Mouse (Mus musculus) erythroid progenitor cell, adult 5-6 weeks (primary cell): ENCODE measurements around the gene Izumo4. TPM values are rescaled to one million over a fixed set of nuclear protein-coding genes. Genes with fewer than 3 reads are reported as not detected.

Experiments used
- ATAC-seq: replicated peaks from 2 replicates; pipeline ENCODE4 v1.8.0; 2016; ENCODE audit warnings: moderate number of reproducible peaks, mild to moderate bottlenecking, moderate TSS enrichment, inconsistent platforms; ENCODE audit not compliant: poor library complexity, low FRiP score, severe bottlenecking
- total RNA-seq, 2 experiments: library from RNA; stranded (forward) in 1 of 2; stranded (reverse) in 1 of 2; fragments of 150-400 nt in 1 of 2; fragments of 186-747, 209-891 nt in 1 of 2; gene quantifications; 2 replicates each; pipeline versions ENCODE4 v1.2.3 to v1.2.4; 2015 to 2017; ENCODE audit warnings: low replicate concordance in 2 of 2

Gene Izumo4
- total RNA-seq, 2 experiments from 2014 or later = 3.8 to 21.4 TPM

DNA sequence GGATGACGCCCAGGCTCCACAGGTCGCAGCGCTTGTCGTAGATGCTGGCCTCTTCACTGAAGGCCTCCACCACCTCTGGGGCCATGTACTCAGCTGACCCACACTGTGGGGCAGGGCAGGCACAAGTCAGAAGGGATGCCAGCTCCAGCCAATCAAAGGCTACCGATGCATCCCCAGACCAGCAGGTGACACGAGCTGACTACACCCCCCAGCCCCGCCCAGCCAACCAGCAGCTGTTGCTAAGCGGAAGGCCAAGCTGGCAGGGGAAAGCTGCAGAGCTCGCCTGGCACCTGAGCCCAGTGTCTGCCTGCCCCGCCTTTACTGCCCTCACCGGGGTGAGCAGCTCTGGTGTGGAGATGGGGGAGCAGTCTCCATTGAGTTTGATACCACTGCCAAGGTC is 33.4 kb upstream of the Izumo4 start:
- ATAC-seq = no peak

DNA sequence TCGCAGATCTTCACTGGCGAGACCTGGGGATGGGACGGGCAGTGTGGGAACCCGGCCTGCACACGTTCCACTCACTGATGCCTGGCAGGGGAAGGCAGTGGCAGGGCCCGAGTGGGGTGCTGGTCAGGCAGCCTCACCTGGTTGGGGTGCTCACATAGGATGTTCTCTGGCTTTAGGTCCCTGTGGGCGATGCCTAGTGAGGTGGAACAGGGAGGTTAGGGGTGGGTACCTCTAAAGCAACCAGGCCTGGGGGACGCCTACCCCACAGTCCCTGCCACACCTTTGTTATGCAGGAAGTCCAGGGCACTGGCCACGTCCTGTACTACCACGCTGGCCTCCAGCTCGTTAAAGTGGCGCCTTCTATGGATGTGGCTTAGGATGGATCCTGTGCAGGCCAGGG is 33.0 kb upstream of the Izumo4 start:
- ATAC-seq = no peak

DNA sequence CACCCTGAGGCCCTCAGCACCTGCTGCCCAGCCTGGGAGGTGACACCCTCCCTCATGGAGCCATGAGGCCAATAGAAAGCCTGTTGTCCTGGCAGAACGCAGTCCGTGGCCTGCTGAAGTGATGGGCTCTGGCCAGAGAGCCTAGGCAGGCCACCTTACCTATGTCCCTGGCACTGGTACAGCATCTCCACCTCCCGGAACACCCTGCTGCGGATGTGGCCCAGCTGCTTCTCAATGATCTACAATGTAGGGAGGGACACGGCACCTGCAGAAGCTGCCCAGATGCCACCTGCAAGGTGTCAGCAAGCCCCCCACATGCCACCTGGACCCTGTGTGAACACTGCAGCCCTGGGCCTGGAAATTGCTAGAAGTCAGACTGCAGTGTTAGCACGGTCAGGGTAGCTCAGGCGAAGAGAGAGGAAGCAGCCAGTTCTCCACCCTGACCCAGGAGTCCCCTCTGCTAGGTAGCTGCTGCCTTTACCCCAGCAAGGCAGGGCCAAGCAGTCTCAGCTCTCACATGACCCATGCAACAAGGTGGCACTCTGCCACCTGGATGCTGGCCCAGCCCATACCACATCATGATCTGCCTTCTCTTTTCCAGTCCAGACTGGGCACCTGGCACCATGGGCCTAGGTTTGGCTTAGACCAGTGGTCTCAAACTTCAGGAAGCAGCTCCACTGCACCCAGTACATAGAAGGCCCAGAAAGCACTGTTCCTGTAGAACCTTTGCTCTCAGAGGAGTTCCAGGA is 32.1 kb upstream of the Izumo4 start:
- ATAC-seq = no peak

DNA sequence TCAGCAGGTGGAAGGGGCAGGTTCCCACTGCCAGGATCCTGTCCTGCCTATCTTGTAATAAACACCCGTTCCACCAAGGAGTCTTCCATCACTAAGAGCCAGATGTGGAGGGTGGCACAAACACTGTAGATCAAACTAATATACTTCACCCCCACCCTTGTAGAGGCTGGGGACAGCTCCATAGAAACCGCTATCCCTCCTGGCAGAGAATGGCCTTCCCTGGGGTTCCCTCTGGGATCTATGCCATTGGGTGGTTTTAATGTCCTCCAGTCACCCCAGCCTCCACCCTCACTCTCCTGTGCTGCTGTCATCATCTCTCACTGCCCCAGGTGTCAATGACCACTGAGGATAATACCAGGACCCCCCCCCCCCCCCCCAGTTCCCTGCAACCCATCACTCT is 31.5 kb upstream of the Izumo4 start:
- ATAC-seq = no peak

DNA sequence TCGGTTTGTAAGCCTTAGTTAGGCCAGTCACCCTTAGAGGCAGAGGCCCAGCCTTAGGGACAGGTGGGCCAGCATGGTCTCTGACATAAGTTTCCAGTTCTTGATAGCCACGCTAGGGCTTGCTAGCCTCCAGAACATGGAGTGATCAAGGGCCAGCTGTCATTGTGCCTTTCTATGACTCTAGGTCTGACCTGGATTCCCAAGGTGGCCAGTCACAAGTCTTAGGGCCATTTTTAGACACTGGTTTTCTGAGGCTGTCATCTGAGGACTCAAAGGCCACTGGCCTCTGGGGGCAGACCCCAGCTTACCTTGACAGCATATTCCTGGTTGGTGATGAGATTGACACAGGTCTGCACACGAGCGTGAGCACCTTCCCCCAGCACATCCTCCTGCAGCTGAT is 30.7 kb upstream of the Izumo4 start:
- ATAC-seq = no peak

DNA sequence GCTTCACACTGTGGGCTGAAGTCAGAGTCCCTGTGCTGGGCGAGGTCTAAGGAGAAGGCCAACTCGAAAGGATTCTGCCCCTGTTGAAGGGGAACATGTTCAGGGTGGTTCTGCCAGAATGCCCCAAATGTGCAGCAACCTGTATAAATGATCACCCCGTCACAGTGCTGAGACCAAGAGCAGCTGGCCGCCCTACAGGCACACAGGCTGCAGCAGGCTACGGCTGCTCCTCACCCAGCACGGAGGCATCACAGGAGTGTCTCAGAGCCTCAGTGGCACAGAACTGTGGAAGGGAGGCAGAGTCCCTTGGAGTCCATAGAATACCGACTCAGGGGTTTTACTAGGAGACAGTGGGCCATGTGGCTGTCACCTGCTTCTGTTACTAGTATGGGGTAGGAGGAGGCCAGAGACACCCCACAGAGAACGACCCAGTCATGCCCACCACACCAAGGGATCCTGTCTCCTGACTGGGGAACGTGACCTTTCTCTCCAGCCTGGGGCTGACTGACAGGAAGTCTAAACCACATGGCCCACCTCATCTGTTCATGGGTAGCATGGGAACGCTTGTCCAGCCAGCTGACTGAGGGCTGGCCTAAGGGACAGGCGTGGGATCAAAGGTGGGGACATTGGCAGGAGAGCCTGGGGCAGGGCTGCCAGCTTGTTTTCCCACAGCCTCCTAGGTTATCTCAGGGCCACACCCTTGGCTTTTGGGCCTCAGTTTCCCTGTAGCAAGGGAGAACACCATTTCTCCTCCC is 29.9 kb upstream of the Izumo4 start:
- no peak for ATAC-seq

DNA sequence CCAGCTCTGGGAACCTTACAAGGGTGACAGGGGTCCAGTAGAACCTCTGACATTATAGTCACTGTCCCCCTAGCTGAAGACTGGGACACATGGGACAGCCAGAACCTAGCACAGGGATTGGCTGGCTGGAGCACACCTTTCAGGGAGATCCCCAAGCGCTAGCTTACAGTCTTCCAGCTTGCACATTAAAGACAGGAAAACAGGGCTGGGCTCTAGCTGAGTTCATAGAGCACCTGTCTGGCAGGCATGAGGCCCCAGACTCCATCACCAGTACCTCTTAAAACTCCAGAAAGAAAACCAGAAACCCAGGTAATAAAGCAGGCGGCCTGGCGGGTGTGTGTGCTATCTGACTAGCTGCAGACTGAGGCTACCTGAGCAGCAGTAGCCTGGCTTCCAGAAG is 28.3 kb upstream of the Izumo4 start:
- ATAC-seq = no peak

DNA sequence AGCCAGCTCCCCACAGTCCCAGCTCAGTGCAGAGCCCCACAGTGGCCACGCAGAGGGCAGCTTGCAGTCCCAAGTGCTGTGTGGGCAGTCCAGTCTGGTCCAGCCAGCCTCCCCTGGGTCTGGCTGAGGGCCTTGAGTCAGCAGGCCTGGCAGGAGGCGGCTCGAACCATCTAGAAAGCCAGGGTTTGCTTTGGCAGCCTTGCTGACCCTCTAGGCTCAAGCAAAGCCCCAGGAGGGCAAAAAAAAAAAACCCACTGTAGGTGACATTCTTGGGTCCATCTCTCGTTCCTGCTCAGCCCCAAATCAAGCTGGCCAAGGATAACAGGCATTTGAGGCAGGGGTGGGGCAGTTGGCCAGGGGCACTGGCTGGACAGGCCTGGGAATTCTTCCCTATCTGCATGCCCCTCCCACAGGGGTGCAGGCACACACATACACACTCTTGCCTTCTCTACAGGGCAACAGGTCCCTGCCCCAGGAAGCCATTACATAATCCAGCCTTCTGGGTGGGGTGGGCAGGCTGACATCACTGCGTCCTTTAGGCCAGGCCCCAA is 27.7 kb upstream of the Izumo4 start:
- no peak for ATAC-seq

DNA sequence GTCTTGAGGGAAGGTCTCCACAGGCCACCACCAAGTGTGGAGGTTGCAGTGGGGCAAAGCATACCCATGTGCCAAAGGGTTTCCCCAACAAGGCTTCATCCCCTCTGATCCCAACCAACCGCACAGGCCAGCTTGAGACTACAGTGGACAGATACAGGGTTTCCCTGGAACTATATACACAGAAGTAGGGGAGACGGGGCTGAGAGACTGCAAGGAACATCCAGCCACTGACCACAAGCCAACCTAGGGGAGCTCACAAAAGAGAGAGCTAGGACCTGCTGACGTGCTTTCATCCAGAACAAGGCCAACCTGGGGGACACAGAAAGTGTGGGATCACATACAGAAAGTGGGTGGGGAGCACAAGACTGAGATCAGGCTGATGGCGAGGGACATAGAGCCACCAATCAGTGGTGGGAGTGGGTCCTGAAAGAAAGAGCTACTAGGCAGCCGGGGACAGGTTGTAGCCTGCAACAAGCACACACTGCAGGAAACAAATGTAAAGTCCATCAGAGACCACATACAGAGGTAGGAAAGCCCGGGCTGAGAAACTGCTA is 27.1 kb upstream of the Izumo4 start:
- no peak for ATAC-seq

DNA sequence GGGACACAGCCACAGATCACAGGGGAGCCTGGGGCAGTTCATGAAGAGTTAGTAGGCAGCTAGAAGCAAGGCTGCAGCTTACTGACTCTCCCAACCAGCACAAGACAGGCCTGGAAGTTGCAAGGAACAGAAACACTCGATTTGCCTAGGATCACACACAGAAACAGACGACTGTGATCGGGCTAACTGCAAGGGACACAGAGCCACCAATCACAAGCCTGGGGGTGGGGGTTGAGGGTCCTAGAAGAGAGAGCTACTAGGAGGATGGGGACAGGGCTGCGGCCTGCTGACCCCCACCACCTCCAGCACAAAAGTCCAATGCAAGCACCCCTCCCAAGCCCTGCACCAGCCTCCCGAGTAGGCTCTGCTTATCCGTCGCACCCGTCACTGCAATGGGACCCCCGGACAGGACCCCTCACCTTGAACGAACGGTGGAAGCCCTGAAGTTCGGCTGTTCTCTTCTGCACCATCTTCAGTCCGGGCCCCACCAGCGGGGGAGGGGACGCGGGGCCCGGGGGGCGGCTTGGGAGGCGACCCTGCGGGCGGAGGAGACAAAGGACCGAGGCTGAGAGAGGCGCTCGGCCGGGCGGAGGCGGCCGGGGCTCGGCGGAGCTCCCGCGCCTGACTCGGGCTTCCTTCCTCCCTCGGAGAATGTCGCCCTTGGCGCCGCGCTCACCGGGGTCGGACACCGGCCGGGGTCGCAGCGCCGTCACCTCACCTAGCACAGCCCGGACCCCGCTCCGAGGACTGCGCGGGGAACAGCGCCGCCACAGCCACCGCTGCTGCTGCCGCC is 26.4 kb upstream of the Izumo4 start:
- no peak for ATAC-seq

DNA sequence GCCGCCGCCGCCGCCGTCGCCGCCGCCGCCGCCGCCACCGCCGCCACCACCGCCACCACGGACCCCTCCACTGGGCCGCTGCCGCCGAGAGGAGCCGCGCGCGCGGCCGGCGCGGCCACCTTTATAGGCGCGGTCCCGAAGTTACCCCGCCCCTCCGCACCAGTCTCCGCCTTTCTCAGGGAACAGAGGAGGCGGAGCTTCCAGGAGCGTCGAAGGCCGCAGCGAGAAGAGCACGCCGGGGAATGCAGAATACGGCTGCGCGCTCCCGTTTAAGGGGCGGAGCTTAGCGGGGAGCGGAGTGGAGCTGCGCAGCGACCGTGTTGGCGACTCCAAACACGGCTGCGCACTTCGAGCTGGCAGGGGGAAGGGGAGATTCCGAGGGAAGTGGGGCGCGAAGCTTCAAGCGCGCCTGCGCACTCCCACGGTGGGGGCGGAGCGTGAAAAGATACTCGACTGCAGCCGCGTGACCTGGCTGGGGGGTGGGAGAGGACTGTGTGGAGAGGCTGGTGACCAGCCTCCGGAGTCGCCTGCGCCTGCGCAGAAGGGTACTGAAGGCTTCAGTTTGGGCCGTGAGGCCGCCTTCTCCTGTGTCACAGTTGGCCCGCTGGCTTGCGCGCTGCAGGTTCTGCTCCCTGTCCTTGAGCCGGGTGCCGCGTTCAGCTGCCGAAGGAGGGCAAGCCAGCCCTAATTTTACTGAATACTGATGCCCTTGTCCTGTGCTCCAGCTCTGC is 25.6 kb upstream of the Izumo4 start:
- ATAC-seq = peak; percentile 61

DNA sequence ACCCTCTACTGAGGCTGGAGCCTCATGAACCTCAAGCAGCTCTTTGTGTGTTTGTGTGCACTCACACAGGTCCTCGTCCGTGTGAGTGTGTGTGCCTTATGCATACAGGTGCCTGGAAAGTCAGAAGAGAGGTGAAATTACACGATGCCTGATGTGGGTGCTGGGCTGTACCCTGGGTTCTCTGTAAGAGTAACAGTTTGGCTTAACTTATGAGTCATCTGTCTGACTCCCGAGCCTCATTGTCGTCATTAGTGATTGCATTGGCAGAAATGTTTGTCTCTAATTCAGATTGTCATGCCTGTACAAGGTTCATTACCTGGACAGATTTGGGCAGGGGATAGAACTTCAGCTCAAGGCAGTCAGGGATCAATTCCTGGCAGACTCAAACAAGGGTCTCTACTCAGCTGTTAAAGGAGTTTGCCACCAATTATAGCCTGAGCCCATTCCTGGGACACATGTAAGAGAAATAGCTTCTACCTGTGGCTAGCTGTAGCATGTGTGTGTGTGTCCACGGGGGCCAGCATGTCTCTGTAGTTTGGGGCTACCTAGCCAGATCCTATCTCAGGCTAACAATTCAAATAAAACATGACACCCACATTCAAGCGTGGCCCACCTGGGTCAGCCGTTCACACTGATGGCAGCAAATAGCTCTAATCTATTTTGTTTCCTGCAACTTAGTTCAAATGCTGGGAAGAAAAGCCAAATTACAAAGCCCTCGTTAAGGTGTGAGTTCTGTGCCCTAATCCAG is 24.7 kb upstream of the Izumo4 start:
- ATAC-seq = 0 out of 2 replicates have a peak, but pooled peaks have one; percentile 2

DNA sequence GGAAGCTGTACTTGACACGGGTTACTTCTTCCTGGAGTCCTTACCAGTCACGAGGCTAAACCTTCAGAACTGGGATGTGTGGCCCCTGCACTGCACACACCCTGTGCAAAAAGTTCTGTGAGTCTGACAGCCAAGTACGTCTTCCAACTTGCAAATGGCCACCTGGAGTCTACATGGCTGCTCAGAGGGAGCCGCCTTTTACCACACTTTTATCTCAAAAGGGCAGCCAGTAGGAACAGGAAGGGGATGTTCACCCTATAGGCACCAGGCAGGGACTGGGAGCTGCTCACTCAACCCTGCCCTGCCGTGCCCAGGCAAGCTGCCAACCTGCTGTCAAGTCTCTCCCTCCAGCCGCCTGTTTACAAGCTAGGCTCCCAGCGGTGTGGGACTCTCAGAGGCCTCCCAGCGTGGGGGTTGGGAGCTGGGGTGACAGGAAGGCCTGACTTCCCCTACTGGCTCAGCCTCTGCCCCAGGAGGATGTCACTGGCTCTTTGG is 24.0 kb upstream of the Izumo4 start, which contains the start of gene Mknk2:
Gene Mknk2 (minus strand): TSS at position 171 of the 495 bp plus-strand sequence.
- ATAC-seq = peak; percentile 66

DNA sequence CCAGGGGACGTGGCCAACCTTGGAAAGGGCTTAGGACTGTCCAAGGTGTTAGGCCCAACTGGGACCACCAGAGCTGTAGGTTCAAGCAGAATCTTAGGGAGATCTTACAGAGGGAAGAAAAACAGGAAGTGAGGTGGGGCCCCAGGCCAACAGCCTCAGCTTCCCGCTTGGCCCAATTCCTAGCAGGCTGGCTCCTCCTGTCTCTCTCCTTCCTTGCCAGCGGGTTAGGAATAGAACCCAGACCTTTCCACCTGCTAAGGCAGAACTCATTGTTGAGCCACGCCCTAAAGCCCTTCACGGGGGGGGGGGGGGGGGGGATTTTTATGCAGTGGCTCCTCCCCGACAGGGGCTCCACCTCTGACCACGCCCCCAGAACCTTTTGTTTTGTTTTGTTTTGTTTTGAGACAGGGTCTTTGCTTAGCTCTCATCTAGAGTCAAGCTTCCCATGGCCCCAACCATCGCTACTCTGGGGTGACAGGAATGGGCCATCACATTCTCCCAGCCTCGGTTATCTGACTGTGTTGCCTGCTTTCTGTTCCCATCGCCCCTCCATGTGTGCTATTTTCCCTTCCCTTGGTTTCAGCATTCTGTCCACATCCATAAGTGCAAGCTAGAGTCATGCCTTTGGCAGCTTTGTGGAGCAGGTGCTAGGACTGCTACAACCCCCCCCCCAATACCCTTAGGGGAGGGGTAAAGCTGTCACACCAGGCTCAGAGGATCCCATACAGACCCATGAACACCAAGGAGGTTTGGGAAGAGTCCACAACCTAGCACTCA is 23.2 kb upstream of the Izumo4 start:
- ATAC-seq = no peak

DNA sequence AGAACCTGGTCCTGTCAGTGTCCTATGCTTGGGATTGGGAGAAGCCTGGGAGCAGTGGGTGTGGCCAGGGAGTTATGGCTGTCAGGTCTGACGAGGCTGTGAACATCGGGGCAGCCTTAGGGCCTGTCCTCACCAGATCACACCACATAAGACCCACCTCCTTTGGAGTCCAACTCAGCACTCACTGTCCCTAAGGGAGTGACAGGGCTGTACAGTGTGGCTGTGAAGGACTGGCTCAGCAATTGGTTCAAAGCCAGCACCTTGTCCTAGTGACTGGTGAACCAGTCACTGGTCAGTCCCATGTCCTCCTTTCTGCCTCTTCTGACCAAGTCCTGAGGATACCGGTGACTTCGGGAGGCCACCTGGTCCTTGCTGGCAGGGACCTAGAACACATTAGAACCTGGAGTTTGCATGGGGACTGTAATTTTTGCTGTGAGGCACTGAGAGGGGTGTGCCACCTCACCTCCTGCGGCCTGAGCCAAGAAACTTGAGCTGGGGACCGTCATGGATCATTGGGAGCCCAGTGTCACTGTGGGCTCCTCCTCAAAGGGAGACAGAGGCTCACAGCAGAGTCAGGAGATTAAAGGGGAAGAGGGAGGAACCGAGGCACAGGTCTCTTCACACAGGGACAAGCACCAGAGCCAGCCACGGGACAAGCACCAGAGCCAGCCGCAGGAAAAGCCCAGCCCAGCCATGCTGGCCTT is 22.3 kb upstream of the Izumo4 start:
- no peak for ATAC-seq

DNA sequence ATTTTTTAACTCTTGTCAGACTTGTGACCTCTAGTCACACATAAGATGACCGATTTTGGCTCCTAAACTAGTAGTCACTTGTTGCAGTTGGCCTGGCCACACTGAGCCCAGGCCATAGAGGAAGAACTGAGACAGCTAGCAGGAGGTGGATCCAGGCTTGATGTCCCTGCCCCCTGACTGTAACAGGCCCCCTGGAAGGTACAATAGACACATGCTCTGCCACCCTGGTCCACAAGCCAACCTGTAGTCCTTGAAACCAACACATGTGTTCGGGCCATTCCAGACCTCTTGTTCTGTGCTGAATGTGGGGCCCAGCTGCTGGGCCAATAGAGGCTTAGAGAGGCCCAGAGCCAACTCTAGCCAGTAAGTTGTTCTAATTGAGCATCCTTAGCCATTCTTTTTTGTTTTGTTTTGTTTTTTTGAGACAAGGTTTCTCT is 21.7 kb upstream of the Izumo4 start:
- no peak for ATAC-seq

DNA sequence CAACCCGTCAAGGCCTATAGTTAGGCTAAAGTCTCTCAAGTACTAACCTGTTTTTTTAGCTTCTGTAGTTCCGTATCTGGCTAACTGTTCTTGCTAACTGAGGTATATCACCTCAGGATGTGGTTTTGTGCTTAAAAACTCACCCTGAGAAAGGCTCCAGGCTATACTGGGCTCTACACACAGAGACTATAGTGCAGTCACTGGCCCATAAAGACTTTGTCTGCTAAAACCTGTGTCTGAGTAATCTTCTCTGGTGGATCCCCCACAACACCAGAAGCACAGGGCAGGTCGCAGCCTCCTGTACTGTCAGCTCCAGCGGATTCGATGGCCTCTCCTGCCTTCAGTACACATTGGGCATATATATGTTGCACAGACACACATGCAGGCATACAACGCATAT is 20.0 kb upstream of the Izumo4 start:
- no peak for ATAC-seq
